Mouse (Mus musculus): ENCODE results near the gene Stx2. TPM values are rescaled to one million over a fixed set of nuclear protein-coding genes. Genes with fewer than 3 reads are reported as not detected.
A peak's percentile ranks its signal among the peaks of the same experiment; 100 is the strongest.

Stx2 gene
- 44.0 and 50.3 TPM in 2 replicates for polyA plus RNA-seq (2012; rRNA removed)

DNA sequence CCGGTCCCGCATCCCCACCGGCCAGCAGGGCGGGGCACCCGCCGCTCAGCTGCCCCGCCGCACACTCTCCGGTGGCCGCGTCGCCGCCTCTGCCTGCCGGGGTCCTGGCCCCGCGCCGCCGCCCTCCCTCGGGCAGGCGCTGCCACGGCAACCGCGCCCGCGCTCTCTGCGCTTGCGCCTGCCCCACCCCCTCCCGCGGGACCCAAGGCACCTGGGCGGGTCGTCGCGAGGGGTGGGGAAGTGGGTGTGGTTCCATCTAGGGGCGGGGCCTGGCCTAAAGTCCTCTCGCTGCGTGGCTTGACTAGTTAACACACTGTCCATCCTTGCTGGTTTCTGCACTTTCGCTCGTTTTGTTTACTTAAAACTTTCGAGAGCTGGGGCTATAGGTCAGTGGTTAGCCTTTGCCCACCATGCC lies at the start of gene Stx2:
Gene Stx2, minus strand, starts transcription at position 163 of the 415 bp plus-strand sequence.
- peak within 1 kb of the TSS; percentile 86 for H3K4me3 ChIP-seq (ENCODE audit: insufficient read depth, low read length)
- peaks cover 6% of the 10 kb centered on the region; the same call in 1 of the 2 replicates for H3K4me1 ChIP-seq (ENCODE audit: control insufficient read depth, insufficient read depth, low read length)
- TF ChIP-seq CTCF (IDR thresholded peaks at IDR 0.05; ENCODE audit: extremely low read depth, insufficient read depth, low read length) (no peak), POLR2A (IDR thresholded peaks at IDR 0.05; ENCODE audit: extremely low read depth, insufficient read depth, low read length) (peak; percentile 43; the same call in 1 of the 2 replicates)
- no peak within 1 kb of the TSS for H3K27ac ChIP-seq (ENCODE audit: insufficient read depth, low read length)

DNA sequence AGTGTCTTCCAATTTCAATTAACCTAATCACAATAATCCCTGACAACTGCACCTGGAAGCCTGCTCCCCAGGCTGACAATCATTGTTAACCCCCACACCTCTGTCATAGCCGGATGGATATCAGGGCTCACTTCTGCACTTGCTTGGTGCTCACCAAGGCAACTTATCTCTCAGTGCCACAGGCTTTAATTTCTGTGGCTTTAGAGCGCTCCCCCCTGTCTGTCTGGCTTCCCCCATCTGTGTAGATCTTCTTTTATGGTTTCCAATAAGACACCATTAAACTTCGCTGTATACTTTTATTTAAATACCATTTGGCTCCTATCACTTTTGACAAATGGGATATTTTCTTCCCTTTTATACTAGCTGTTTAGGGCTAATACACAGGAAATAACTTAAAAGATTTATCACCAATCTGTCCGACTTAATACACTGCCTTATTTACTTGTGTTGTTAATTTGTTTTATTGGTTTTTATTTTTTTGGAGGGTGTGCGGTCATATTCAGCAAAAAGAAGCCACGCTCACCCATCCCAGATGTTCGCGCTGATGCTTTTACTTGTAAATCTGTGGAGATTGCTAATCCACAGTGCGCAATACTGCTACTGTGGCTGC lies 46.4 kb upstream of the Stx2 start:
- TF ChIP-seq POLR2A (IDR thresholded peaks at IDR 0.05; ENCODE audit: extremely low read depth, insufficient read depth, low read length) (no peak), CTCF (IDR thresholded peaks at IDR 0.05; ENCODE audit: extremely low read depth, insufficient read depth, low read length) (no peak)
- H3K27ac ChIP-seq (ENCODE audit: insufficient read depth, low read length), result no peak overlapping the region
- peaks cover 2% of the 10 kb centered on the region for H3K4me1 ChIP-seq (ENCODE audit: control insufficient read depth, insufficient read depth, low read length)
- no peak overlapping the region for H3K4me3 ChIP-seq (ENCODE audit: insufficient read depth, low read length)

DNA sequence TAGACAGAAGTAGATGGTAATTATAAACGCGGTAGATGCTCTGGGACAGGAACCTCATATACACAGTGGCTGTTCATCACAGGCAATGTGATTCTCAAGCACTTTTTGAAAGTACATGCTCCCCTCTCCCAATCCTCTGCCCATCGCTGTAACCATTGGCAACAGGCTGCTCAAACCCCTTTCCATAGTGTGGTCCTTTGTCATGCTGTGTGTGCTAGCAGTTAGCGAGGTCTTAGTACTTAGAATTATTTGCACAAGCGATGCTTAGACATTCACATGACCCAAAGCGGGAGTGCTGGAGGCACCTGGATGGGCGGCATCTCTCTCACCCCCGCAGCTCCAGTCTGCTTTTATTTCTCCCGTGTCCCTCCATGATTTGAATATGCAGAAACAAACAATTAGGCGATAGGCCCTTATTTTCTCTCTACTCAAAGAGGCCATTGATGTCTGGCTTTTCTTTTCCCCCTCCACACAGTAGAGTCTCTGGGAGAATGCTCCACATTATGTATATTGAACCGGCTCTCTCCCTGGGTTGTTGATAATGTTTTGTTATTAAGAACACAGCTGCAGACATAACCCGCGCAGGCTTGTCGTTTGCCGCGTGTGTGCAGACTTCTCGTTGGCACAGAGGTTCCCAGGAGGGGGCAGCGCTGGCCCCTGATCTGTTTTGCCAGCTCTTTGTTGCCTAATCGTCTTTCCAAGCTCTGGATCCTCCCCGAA lies 44.4 kb upstream of the Stx2 start:
- TF ChIP-seq POLR2A (IDR thresholded peaks at IDR 0.05; ENCODE audit: extremely low read depth, insufficient read depth, low read length), result no peak
- no peak for TF ChIP-seq CTCF (IDR thresholded peaks at IDR 0.05; ENCODE audit: extremely low read depth, insufficient read depth, low read length)
- H3K4me1 ChIP-seq (ENCODE audit: control insufficient read depth, insufficient read depth, low read length), result peaks cover 2% of the 10 kb centered on the region
- H3K4me3 ChIP-seq (ENCODE audit: insufficient read depth, low read length), result no peak overlapping the region
- peak overlapping the region; percentile 19; the same call in 1 of the 2 replicates for H3K27ac ChIP-seq (ENCODE audit: insufficient read depth, low read length)

DNA sequence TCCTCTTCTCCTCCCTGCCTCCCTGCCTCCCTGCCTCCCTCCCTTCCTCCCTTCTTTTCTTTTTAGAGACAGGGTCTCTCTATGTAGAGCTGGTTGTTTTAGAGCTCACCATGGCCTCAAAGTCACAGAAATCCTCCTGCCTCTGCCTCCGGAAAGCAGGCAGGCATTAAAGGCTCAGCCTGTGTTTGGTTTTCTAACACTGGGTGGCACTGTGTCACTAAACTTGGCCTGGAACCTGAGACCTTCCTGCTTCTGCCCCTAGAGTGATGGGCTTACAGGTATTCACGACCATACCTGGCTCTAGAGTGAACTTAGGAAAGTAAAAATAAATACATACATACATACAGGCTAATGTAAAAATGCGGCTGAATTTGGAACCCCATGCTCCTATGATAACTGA lies 43.5 kb upstream of the Stx2 start:
- Histone ChIP-seq H3K4me3 (ENCODE audit: insufficient read depth, low read length) (no peak overlapping the region), H3K27ac (ENCODE audit: insufficient read depth, low read length) (no peak overlapping the region), H3K4me1 (ENCODE audit: control insufficient read depth, insufficient read depth, low read length) (peaks cover 2% of the 10 kb centered on the region)
- TF ChIP-seq CTCF (IDR thresholded peaks at IDR 0.05; ENCODE audit: extremely low read depth, insufficient read depth, low read length), result 0 out of 2 replicates have a peak, but pooled peaks have one; percentile 19
- no peak for TF ChIP-seq POLR2A (IDR thresholded peaks at IDR 0.05; ENCODE audit: extremely low read depth, insufficient read depth, low read length)

DNA sequence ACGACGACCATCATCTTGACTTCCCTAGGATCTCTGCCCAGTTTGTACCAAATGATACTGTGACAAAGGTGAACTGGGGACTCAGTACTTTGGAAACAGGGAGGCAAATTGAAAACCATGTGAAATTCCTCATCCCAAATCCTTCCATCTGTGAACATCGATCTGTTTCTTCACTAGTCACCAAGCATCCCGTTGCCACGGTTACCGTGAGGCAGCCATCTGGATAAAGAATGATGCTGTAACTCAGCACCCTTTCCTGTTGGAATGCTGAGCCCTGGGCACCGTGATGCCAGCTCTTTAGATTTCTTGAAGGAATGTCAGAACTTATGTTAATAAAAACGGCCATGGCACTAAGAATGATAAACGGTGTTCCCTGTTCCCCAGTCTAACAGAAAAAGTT lies 41.0 kb upstream of the Stx2 start:
- no peak overlapping the region for H3K27ac ChIP-seq (ENCODE audit: insufficient read depth, low read length)

DNA sequence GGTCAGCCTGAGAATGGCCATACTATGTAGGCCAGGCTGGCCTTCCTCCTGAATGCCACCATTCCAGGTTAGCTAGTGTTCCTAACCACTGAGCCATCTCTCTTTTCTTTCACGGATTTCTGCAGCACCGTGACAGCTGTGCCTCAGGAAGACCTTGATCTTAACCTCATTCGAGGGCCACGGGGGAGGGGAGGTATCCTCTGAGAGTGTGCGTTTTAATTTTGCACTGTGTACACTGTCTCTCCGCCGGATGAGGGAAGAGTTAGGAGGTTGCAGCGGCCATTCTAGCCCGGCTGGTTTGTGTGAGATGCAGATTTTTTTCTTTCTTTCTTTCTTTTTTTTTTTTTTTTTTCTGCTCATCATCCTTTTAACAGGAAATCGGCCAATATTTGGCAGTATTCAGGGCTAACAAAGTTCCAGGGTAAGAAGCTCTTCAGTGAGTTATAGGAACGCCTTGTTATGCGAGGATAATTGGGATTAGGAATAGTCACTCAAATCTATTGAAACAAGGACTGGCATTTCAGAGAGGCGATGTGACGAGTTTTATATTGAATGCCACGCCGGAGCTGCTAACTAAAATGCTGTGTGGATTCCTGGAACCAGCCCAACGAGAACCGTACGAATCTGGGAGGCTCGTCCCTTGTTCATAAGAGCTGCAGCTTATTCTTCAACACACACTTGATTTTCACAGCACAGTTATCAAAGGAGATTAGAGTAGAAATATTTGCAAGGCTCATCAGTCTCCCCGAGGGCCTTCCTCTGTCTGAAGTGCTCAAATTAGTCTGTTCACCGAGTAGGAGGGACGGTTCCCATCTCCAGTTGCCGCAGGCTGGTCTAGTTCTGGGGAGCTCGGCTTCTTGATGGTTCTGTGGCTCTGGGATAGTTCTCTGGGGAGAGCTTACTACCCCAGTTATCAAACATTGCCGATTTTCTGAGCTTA lies 37.5 kb upstream of the Stx2 start:
- Histone ChIP-seq H3K4me3 (ENCODE audit: insufficient read depth, low read length) (no peak overlapping the region), H3K4me1 (ENCODE audit: control insufficient read depth, insufficient read depth, low read length) (no peaks in the 10 kb centered on the region; the same call in 1 of the 2 replicates), H3K27ac (ENCODE audit: insufficient read depth, low read length) (no peak overlapping the region)
- TF ChIP-seq CTCF (IDR thresholded peaks at IDR 0.05; ENCODE audit: extremely low read depth, insufficient read depth, low read length) (no peak), POLR2A (IDR thresholded peaks at IDR 0.05; ENCODE audit: extremely low read depth, insufficient read depth, low read length) (no peak)

More for the DNA sequence above, 41.0 kb upstream of the Stx2 start:
- H3K4me1 ChIP-seq (ENCODE audit: control insufficient read depth, insufficient read depth, low read length), result peaks cover 2% of the 10 kb centered on the region
- no peak overlapping the region for H3K4me3 ChIP-seq (ENCODE audit: insufficient read depth, low read length)
- TF ChIP-seq POLR2A (IDR thresholded peaks at IDR 0.05; ENCODE audit: extremely low read depth, insufficient read depth, low read length) (no peak), CTCF (IDR thresholded peaks at IDR 0.05; ENCODE audit: extremely low read depth, insufficient read depth, low read length) (no peak)

DNA sequence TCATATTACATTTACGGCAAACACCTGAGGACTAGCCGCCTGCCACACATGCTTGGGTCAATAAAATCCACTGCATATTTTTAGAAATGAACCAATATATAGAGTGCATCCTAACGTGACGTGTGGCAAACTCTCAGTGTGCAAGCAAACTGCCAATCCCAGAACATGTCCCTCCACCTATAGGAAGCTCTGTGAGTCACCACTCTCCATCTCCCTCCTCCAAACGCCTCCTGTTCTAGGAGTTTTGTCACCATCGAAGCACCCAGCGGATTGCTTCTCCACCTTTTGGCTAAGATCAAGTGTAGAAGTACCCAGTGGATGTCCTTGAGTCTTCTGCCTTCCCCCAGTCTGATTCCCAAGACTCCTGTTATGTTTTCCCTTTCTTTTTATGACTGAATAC lies 29.4 kb upstream of the Stx2 start:
- H3K27ac ChIP-seq (ENCODE audit: insufficient read depth, low read length), result no peak overlapping the region
- no peak for TF ChIP-seq CTCF (IDR thresholded peaks at IDR 0.05; ENCODE audit: extremely low read depth, insufficient read depth, low read length)
- no peak for TF ChIP-seq POLR2A (IDR thresholded peaks at IDR 0.05; ENCODE audit: extremely low read depth, insufficient read depth, low read length)
- no peak overlapping the region for H3K4me3 ChIP-seq (ENCODE audit: insufficient read depth, low read length)
- no peaks in the 10 kb centered on the region for H3K4me1 ChIP-seq (ENCODE audit: control insufficient read depth, insufficient read depth, low read length)

DNA sequence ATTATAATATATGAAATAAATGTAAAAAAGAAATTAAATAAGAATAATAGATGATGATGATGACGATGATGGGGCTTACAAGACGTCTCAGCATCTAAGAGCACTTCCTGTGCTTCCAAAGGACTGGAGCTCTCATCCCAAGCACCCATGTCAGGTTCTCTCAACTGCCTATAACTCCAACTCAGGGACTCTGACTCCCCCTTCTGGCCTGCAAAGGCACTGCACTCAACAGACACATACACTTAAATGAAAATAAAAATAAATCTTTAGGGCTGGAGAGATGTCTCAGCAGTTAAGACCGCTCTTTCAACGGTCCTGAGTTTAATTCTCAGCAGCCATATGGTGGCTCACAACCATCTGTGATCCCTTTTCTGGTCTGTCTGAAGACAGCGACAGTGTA lies 28.3 kb upstream of the Stx2 start:
- H3K27ac ChIP-seq (ENCODE audit: insufficient read depth, low read length), result no peak overlapping the region
- no peak overlapping the region for H3K4me3 ChIP-seq (ENCODE audit: insufficient read depth, low read length)
- no peaks in the 10 kb centered on the region for H3K4me1 ChIP-seq (ENCODE audit: control insufficient read depth, insufficient read depth, low read length)
- TF ChIP-seq CTCF (IDR thresholded peaks at IDR 0.05; ENCODE audit: extremely low read depth, insufficient read depth, low read length) (no peak), POLR2A (IDR thresholded peaks at IDR 0.05; ENCODE audit: extremely low read depth, insufficient read depth, low read length) (no peak)

DNA sequence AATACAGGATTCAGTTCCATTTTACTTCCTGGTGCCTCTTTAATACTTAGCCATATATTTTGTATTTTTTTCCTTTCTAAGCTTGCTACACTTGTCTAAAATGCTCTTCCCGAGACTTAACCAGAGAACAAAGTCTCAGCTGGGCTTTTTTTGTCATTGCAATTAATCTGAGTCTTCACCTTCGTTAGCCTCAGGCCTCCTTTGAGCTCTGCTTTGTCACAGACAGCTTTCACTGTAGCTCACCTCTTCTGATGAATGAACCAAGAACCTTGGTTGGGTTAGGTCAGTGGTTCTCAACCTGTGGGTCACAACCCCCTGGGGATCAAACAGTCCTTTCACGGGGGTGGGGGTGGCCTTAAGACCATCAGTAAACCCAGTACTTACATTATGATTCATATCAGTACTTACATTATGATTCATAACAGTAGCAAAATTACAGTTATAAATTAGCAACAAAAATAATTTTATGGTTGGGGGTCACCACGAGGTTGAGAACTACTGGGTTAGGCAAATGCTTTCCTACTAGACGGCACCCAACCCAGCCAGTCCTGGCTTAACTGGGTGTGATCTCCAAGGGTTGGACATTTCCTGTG lies 20.9 kb upstream of the Stx2 start:
- Histone ChIP-seq H3K4me1 (ENCODE audit: control insufficient read depth, insufficient read depth, low read length) (no peaks in the 10 kb centered on the region), H3K27ac (ENCODE audit: insufficient read depth, low read length) (no peak overlapping the region), H3K4me3 (ENCODE audit: insufficient read depth, low read length) (no peak overlapping the region)
- TF ChIP-seq CTCF (IDR thresholded peaks at IDR 0.05; ENCODE audit: extremely low read depth, insufficient read depth, low read length), result no peak
- TF ChIP-seq POLR2A (IDR thresholded peaks at IDR 0.05; ENCODE audit: extremely low read depth, insufficient read depth, low read length), result no peak
